Mouse (Mus musculus): ENCODE measurements around the gene Spryd7.
A peak's percentile ranks its signal among the peaks of the same experiment; 100 is the strongest.
"Not testable (repeated sequence)": the region's sequence is repeated elsewhere in the genome, so short reads cannot be mapped to it uniquely, and the experiment has no call there.

Spryd7 gene

GRCm38 (mm10) chr14:61556289-61557147 lies at the start of gene Spryd7:
Gene Spryd7, minus strand, starts transcription at chr14:61556886.
- peak; percentile 98 to 99 for DNase-seq

- not testable (repeated sequence) for DNase-seq
These were observed 49.4 kb upstream of the Spryd7 start for GRCm38 (mm10) chr14:61606088-61606487.

GRCm38 (mm10) chr14:61604081-61604480 lies 47.4 kb upstream of the Spryd7 start:
- no peak for DNase-seq

GRCm38 (mm10) chr14:61603069-61603755 lies 46.5 kb upstream of the Spryd7 start:
- DNase-seq: no peak

- no peak for DNase-seq
These were observed 44.7 kb upstream of the Spryd7 start for GRCm38 (mm10) chr14:61601348-61601747.

- DNase-seq: peak; percentile 93 to 95
These were observed 42.5 kb upstream of the Spryd7 start for GRCm38 (mm10) chr14:61599057-61599806.

- no peak for DNase-seq
These were observed 41.3 kb upstream of the Spryd7 start, which contains the start of gene Trim13 for GRCm38 (mm10) chr14:61597968-61598367. Gene Trim13, plus strand, starts transcription at chr14:61598247.

- DNase-seq: no peak
These were observed 40.2 kb upstream of the Spryd7 start for GRCm38 (mm10) chr14:61596719-61597426.

- no peak for DNase-seq
These were observed 32.8 kb upstream of the Spryd7 start for GRCm38 (mm10) chr14:61589288-61590065.

- no peak for DNase-seq
These were observed 19.3 kb upstream of the Spryd7 start for GRCm38 (mm10) chr14:61575941-61576340.

GRCm38 (mm10) chr14:61575066-61575465 lies 18.4 kb upstream of the Spryd7 start:
- no peak for DNase-seq

GRCm38 (mm10) chr14:61572131-61572530 lies 15.4 kb upstream of the Spryd7 start:
- DNase-seq: peak; percentile 23 to 51

GRCm38 (mm10) chr14:61571366-61571765 lies 14.7 kb upstream of the Spryd7 start:
- peak; percentile 92 to 95 for DNase-seq

GRCm38 (mm10) chr14:61569344-61569743 lies 12.7 kb upstream of the Spryd7 start:
- DNase-seq: peak; percentile 12 to 39

- not testable (repeated sequence) for DNase-seq
These were observed 9.5 kb upstream of the Spryd7 start for GRCm38 (mm10) chr14:61566211-61566610.

- peak; percentile 24 to 68 for DNase-seq
These were observed 3.2 kb upstream of the Spryd7 start for GRCm38 (mm10) chr14:61559856-61560255.

- DNase-seq: no peak
These were observed 2.2 kb upstream of the Spryd7 start for GRCm38 (mm10) chr14:61558901-61559300.

- no peak for DNase-seq
These were observed 776 bp downstream of the Spryd7 start for GRCm38 (mm10) chr14:61555931-61556288.

GRCm38 (mm10) chr14:61548614-61549013 lies 8.1 kb downstream of the Spryd7 start:
- no peak for DNase-seq

GRCm38 (mm10) chr14:61537772-61538171 lies 18.9 kb downstream of the Spryd7 start:
- DNase-seq: not testable (repeated sequence)

GRCm38 (mm10) chr14:61536631-61537264 lies 19.9 kb downstream of the Spryd7 start:
- no peak for DNase-seq
